8 mouse cellular contexts compared by ENCODE assay signal in genomic region chr2:155673546-155673945, GRCm38 (mm10). TPM values are rescaled to one million over a fixed set of nuclear protein-coding genes. Genes with fewer than 3 reads are reported as not detected.
DNase-seq lines count a peak whose midpoint lies in the region; ATAC-seq and TF ChIP-seq lines count a peak whose summit lies in the region.

No protein-coding gene starts in this region.

- H3K27me3 ChIP-seq in kidney, embryonic 15.5 days: no peaks in the 10 kb centered on the region
- H3K27me3 ChIP-seq in CH12.LX (replicated peaks): no peaks in the 10 kb centered on the region
- H3K27me3 ChIP-seq in neural tube, embryonic 11.5 days (ENCODE audit: control insufficient read depth, insufficient read depth, low read length): no peaks in the 10 kb centered on the region

- no peak overlapping the region for H3K4me2 ChIP-seq in kidney, embryonic 15.5 days
- H3K4me2 ChIP-seq in CH12.LX (ENCODE audit: insufficient read depth, low read depth, poor library complexity, severe bottlenecking): no peak overlapping the region
- H3K4me2 ChIP-seq in neural tube, embryonic 11.5 days (ENCODE audit: low read depth): no peak overlapping the region

- no peak overlapping the region for H3K9ac ChIP-seq in kidney, embryonic 15.5 days
- no peak overlapping the region for H3K9ac ChIP-seq in CH12.LX (ENCODE audit: insufficient read depth, low read depth)
- no peak overlapping the region for H3K9ac ChIP-seq in neural tube, embryonic 11.5 days (ENCODE audit: low read length)

- no peak overlapping the region for H3K4me3 ChIP-seq in kidney, embryonic 15.5 days (replicated peaks)
- no peak overlapping the region for H3K4me3 ChIP-seq in CH12.LX (replicated peaks in 1 of 3; ENCODE audit: low read depth in 2 of 3, low read length in 2 of 3, poor library complexity in 1 of 3)
- H3K4me3 ChIP-seq in neural tube, embryonic 11.5 days (ENCODE audit: low read depth, low read length): no peak overlapping the region

- no peak for TF ChIP-seq POLR2A in CH12.LX (IDR thresholded peaks at IDR 0.05; ENCODE audit: low read depth, low read length)

- ATAC-seq in kidney, embryonic 15.5 days (replicated peaks; ENCODE audit: low FRiP score): no peak
- ATAC-seq in erythroid progenitor cell, adult 5-6 weeks (replicated peaks; ENCODE audit: low FRiP score, poor library complexity, severe bottlenecking): peak; percentile 81
- no peak for ATAC-seq in neural tube, embryonic 11.5 days (ENCODE audit: insufficient read depth, low FRiP score, low TSS enrichment)

- TF ChIP-seq CTCF in CH12.LX (conservative IDR thresholded peaks at IDR 0.05 in 1 of 2, IDR thresholded peaks at IDR 0.05 in 1 of 2; ENCODE audit: low read depth in 2 of 2, low read length in 2 of 2): peak; percentile 71 to 81

- TF ChIP-seq RAD21 in CH12.LX (IDR thresholded peaks at IDR 0.05; ENCODE audit: low read depth, low read length): peak; percentile 81

- H3K36me3 ChIP-seq in kidney, embryonic 15.5 days: peaks cover 34% of the 10 kb centered on the region
- peaks cover 20 to 46% of the 10 kb centered on the region in 2 experiments for H3K36me3 ChIP-seq in CH12.LX (replicated peaks in 1 of 2; ENCODE audit: control insufficient read depth in 1 of 2, insufficient read depth in 1 of 2, low read length in 1 of 2)
- H3K36me3 ChIP-seq in neural tube, embryonic 11.5 days (ENCODE audit: control insufficient read depth, insufficient read depth, low read length): no peaks in the 10 kb centered on the region

- no peak for TF ChIP-seq EP300 in CH12.LX (IDR thresholded peaks at IDR 0.05; ENCODE audit: low read length)

- DNase-seq in kidney, adult 11 months: peak; percentile 47
- peak; percentile 71 for DNase-seq in CH12.LX (ENCODE audit: extremely low read depth)
- peak; percentile 78 for DNase-seq in adrenal gland, postnatal 25 days
- peak; percentile 79 to 80 for DNase-seq in kidney, postnatal 4 days
- peak; percentile 64 for DNase-seq in neural tube, embryonic 11.5 days (ENCODE audit: low spot score)
- DNase-seq in thymus, postnatal 14 days: peak; percentile 91

- H3K9me3 ChIP-seq in kidney, embryonic 15.5 days (replicated peaks): no peaks in the 10 kb centered on the region
- no peaks in the 10 kb centered on the region for H3K9me3 ChIP-seq in CH12.LX (replicated peaks; ENCODE audit: low read length)
- no peaks in the 10 kb centered on the region for H3K9me3 ChIP-seq in neural tube, embryonic 11.5 days (ENCODE audit: control insufficient read depth, low read length)

- no peak overlapping the region for H3K27ac ChIP-seq in kidney, embryonic 15.5 days
- no peak overlapping the region for H3K27ac ChIP-seq in CH12.LX (ENCODE audit: insufficient read depth, low read depth)
- no peak overlapping the region for H3K27ac ChIP-seq in neural tube, embryonic 11.5 days (ENCODE audit: low read depth, low read length)

- in situ Hi-C loops in CH12.LX (cut with MboI; ENCODE audit: low pct_ligation_motif_present, low pct_unique_long_range_greater_than_20kb, low sequenced_read_pairs): loop anchor here (5.0 kb wide), 1 partner anchor 84 kb away; no protein-coding TSS in a partner anchor

- dilution Hi-C loops in CH12.LX (cut with MboI; ENCODE audit: extremely low pct_ligation_motif_present, extremely low pct_unique_long_range_greater_than_20kb, low sequenced_read_pairs): no loop called here

- H3K4me1 ChIP-seq in kidney, embryonic 15.5 days: peaks cover 3% of the 10 kb centered on the region; the same call in 1 of the 2 replicates
- H3K4me1 ChIP-seq in CH12.LX (ENCODE audit: control insufficient read depth in 1 of 2, insufficient read depth in 2 of 2): peaks cover 0 to 5% of the 10 kb centered on the region in 2 experiments; a peak in 1 of 4 replicates
- no peaks in the 10 kb centered on the region for H3K4me1 ChIP-seq in neural tube, embryonic 11.5 days (ENCODE audit: control insufficient read depth, insufficient read depth, low read length)

- peaks cover 19% of the 10 kb centered on the region for H3K79me2 ChIP-seq in CH12.LX (replicated peaks; ENCODE audit: control insufficient read depth, extremely low read depth, insufficient read depth, poor library complexity, severe bottlenecking)

- 27% methylated on average over 2 of the region's 2 CpGs for WGBS in kidney, embryonic 15.5 days
- WGBS in neural tube, embryonic 11.5 days: 31% methylated on average over 2 of the region's 2 CpGs

TF ChIP-seq in CH12.LX, 34 proteins besides CTCF, POLR2A, EP300 and RAD21:
- no peak for TF ChIP-seq PAX5 (IDR thresholded peaks at IDR 0.05; ENCODE audit: low read length)
- peak; percentile 71 for TF ChIP-seq SMC3 (IDR thresholded peaks at IDR 0.05; ENCODE audit: low read depth, low read length)

RNA-seq across cellular contexts. Expression of gene Trpc4ap, which starts 18.6 kb away (rescaled TPM):
- polyA plus RNA-seq in kidney, embryonic 15.5 days (2015; fragmentation: Nextera tagmentation; extraction: Ambion mirVana): 123 and 138 TPM in 2 replicates
- total RNA-seq in CH12.LX (2012; rRNA removed): 49.1 and 52.8 TPM in 2 replicates
- 53.7 and 55.8 TPM in 2 replicates for total RNA-seq in CH12.LX (2014; rRNA removed)
- polyA plus RNA-seq in CH12.LX (2012; ENCODE audit: insufficient read length, low read depth): 73.3 and 105 TPM in 2 replicates
- total RNA-seq in adrenal gland, postnatal 25 days (2021): 150 and 170 TPM in 2 replicates
- 35.6 and 35.7 TPM in 2 replicates for total RNA-seq in erythroid progenitor cell, adult 5-6 weeks (2015; ENCODE audit: low replicate concordance)
- total RNA-seq in erythroid progenitor cell, adult 5-6 weeks (2017; ENCODE audit: low replicate concordance): 19.7 and 49.9 TPM in 2 replicates
- polyA plus RNA-seq in neural tube, embryonic 11.5 days (2014; fragmentation: Nextera tagmentation; extraction: Ambion mirVana): 155 and 166 TPM in 2 replicates

RNA-seq across cellular contexts. Expression of gene Edem2, which starts 55.7 kb away (rescaled TPM):
- polyA plus RNA-seq in kidney, embryonic 15.5 days (2015; fragmentation: Nextera tagmentation; extraction: Ambion mirVana): 36.1 and 39.0 TPM in 2 replicates
- total RNA-seq in CH12.LX (2012; rRNA removed): 69.3 and 71.8 TPM in 2 replicates
- 48.7 and 53.1 TPM in 2 replicates for total RNA-seq in CH12.LX (2014; rRNA removed)
- polyA plus RNA-seq in CH12.LX (2012; ENCODE audit: insufficient read length, low read depth): 38.5 and 42.5 TPM in 2 replicates
- 39.8 and 39.9 TPM in 2 replicates for total RNA-seq in adrenal gland, postnatal 25 days (2021)
- total RNA-seq in erythroid progenitor cell, adult 5-6 weeks (2015; ENCODE audit: low replicate concordance): 11.3 and 12.3 TPM in 2 replicates
- 6.2 and 6.7 TPM in 2 replicates for total RNA-seq in erythroid progenitor cell, adult 5-6 weeks (2017; ENCODE audit: low replicate concordance)
- 33.1 and 36.0 TPM in 2 replicates for polyA plus RNA-seq in neural tube, embryonic 11.5 days (2014; fragmentation: Nextera tagmentation; extraction: Ambion mirVana)
